Mouse (Mus musculus): Measurements from ENCODE around the gene F2rl2.

DNA sequence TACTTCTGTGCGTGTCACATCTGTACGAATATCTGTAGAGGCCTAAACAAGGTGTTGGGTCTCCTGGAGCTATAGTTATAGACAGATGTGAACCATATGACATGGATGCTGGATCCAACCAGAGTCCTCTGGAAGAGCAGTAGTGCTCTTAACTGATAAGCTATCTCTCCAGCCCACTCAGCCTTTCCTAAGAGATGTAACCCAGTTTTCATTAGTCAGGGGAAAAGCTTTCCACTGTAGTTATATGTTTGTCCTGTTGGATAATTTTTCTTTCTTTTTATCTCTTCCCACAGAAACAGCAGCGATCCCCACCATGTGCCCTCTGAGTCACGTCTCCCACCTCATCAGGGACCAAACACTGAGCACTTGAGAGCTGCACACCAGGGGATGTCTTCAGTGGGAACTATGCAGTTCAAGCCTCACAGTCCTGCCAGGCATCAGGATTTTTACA, 17.1 kb upstream of the F2rl2 start:
- TF ChIP-seq CTCF (IDR thresholded peaks at IDR 0.05; ENCODE audit: extremely low read depth, insufficient read depth, insufficient read length, insufficient replicate concordance) (no peak), POLR2A (IDR thresholded peaks at IDR 0.05; ENCODE audit: low read depth, low read length) (no peak)
